Mouse (Mus musculus): ENCODE measurements at regions not wholly inside any gene's neighbourhood (a gene's known extent, or its start where the extent isn't known, plus 50 kb on each side); places are given as distances from the start of the nearest gene placed in this dataset.
A peak's percentile ranks its signal among the peaks of the same experiment; 100 is the strongest.

- Histone ChIP-seq H3K4me1 (replicated peaks) (no peaks in the 10 kb centered on the region), H3K36me3 (replicated peaks) (no peaks in the 10 kb centered on the region), H3K9me3 (replicated peaks) (no peaks in the 10 kb centered on the region), H3K4me2 (no peak overlapping the region), H3K9ac (no peak overlapping the region), H3K27ac (replicated peaks) (no peak overlapping the region), H3K4me3 (replicated peaks) (no peak overlapping the region), H3K27me3 (no peaks in the 10 kb centered on the region)
- no peak for ATAC-seq (ENCODE audit: insufficient read depth)
- 38% methylated on average over 3 of the region's 3 CpGs for WGBS (ENCODE audit: insufficient replicate concordance)
These were observed 171.1 kb upstream of the Hmga2 start for GRCm38 (mm10) chr10:120647323-120647722.

GRCm38 (mm10) chr10:120646862-120647311 is 170.6 kb upstream of the Hmga2 start:
- no peak overlapping the region for H3K4me3 ChIP-seq (replicated peaks)
- no peak for ATAC-seq (ENCODE audit: insufficient read depth)

GRCm38 (mm10) chr10:120640847-120641246 is 164.6 kb upstream of the Hmga2 start:
- Histone ChIP-seq H3K4me3 (replicated peaks) (no peak overlapping the region), H3K4me1 (replicated peaks) (no peaks in the 10 kb centered on the region), H3K9ac (no peak overlapping the region), H3K9me3 (replicated peaks) (no peaks in the 10 kb centered on the region), H3K27me3 (no peaks in the 10 kb centered on the region), H3K27ac (replicated peaks) (no peak overlapping the region), H3K36me3 (replicated peaks) (no peaks in the 10 kb centered on the region), H3K4me2 (no peak overlapping the region)
- no peak for ATAC-seq (ENCODE audit: insufficient read depth)
- WGBS (ENCODE audit: insufficient replicate concordance) = 26% methylated on average over 5 of the region's 5 CpGs

More at GRCm38 (mm10) chr10:120646862-120647311, 170.6 kb upstream of the Hmga2 start:
- Histone ChIP-seq H3K4me1 (replicated peaks) (no peaks in the 10 kb centered on the region), H3K9ac (no peak overlapping the region), H3K27ac (replicated peaks) (no peak overlapping the region), H3K36me3 (replicated peaks) (no peaks in the 10 kb centered on the region), H3K27me3 (no peaks in the 10 kb centered on the region), H3K4me2 (0 out of 2 replicates have a peak overlapping the region, but pooled peaks have one; percentile 1), H3K9me3 (replicated peaks) (no peaks in the 10 kb centered on the region)
- WGBS (ENCODE audit: insufficient replicate concordance) = 28% methylated on average over 14 of the region's 14 CpGs

GRCm38 (mm10) chr10:120638316-120638715 is 162.0 kb upstream of the Hmga2 start:
- no peak overlapping the region for H3K4me2 ChIP-seq
- 44% methylated on average over 4 of the region's 4 CpGs for WGBS (ENCODE audit: insufficient replicate concordance)
- H3K4me1 ChIP-seq (replicated peaks) = no peaks in the 10 kb centered on the region
- no peak for ATAC-seq (ENCODE audit: insufficient read depth)
- H3K9me3 ChIP-seq (replicated peaks) = no peaks in the 10 kb centered on the region
- H3K27ac ChIP-seq (replicated peaks) = no peak overlapping the region
- no peaks in the 10 kb centered on the region for H3K36me3 ChIP-seq (replicated peaks)
- H3K27me3 ChIP-seq = no peaks in the 10 kb centered on the region
- no peak overlapping the region for H3K9ac ChIP-seq
- H3K4me3 ChIP-seq (replicated peaks) = no peak overlapping the region

GRCm38 (mm10) chr10:120635818-120636543 is 159.7 kb upstream of the Hmga2 start:
- WGBS (ENCODE audit: insufficient replicate concordance) = 37% methylated on average over 21 of the region's 21 CpGs
- no peaks in the 10 kb centered on the region for H3K27me3 ChIP-seq
- ATAC-seq (ENCODE audit: insufficient read depth) = no peak
- H3K9me3 ChIP-seq (replicated peaks) = no peaks in the 10 kb centered on the region
- no peak overlapping the region for H3K9ac ChIP-seq
- no peak overlapping the region for H3K27ac ChIP-seq (replicated peaks)
- no peak overlapping the region for H3K4me2 ChIP-seq
- no peaks in the 10 kb centered on the region for H3K36me3 ChIP-seq (replicated peaks)
- no peaks in the 10 kb centered on the region for H3K4me1 ChIP-seq (replicated peaks)
- H3K4me3 ChIP-seq (replicated peaks) = no peak overlapping the region

- no peak for ATAC-seq (ENCODE audit: insufficient read depth)
- no peaks in the 10 kb centered on the region for H3K4me1 ChIP-seq (replicated peaks)
- no peak overlapping the region for H3K4me3 ChIP-seq (replicated peaks)
- no peaks in the 10 kb centered on the region for H3K36me3 ChIP-seq (replicated peaks)
- H3K4me2 ChIP-seq = no peak overlapping the region
- no peak overlapping the region for H3K9ac ChIP-seq
- H3K27me3 ChIP-seq = no peaks in the 10 kb centered on the region
- 65% methylated on average over 5 of the region's 5 CpGs for WGBS (ENCODE audit: insufficient replicate concordance)
- no peak overlapping the region for H3K27ac ChIP-seq (replicated peaks)
- H3K9me3 ChIP-seq (replicated peaks) = no peaks in the 10 kb centered on the region
These were observed 158.9 kb upstream of the Hmga2 start for GRCm38 (mm10) chr10:120635194-120635593.

GRCm38 (mm10) chr10:120632071-120632470 is 155.8 kb upstream of the Hmga2 start:
- ATAC-seq (ENCODE audit: insufficient read depth) = no peak
- Histone ChIP-seq H3K4me3 (replicated peaks) (no peak overlapping the region), H3K36me3 (replicated peaks) (no peaks in the 10 kb centered on the region), H3K4me1 (replicated peaks) (no peaks in the 10 kb centered on the region), H3K9ac (no peak overlapping the region), H3K27ac (replicated peaks) (no peak overlapping the region), H3K9me3 (replicated peaks) (no peaks in the 10 kb centered on the region), H3K27me3 (no peaks in the 10 kb centered on the region), H3K4me2 (no peak overlapping the region)
- WGBS (ENCODE audit: insufficient replicate concordance) = 39% methylated on average over 2 of the region's 2 CpGs

- Histone ChIP-seq H3K36me3 (replicated peaks) (no peaks in the 10 kb centered on the region), H3K27ac (replicated peaks) (no peak overlapping the region), H3K27me3 (no peaks in the 10 kb centered on the region), H3K4me2 (no peak overlapping the region), H3K9me3 (replicated peaks) (no peaks in the 10 kb centered on the region), H3K9ac (no peak overlapping the region), H3K4me3 (replicated peaks) (no peak overlapping the region), H3K4me1 (replicated peaks) (no peaks in the 10 kb centered on the region)
- ATAC-seq (ENCODE audit: insufficient read depth) = no peak
- 46% methylated on average over 5 of the region's 5 CpGs for WGBS (ENCODE audit: insufficient replicate concordance)
These were observed 151.8 kb upstream of the Hmga2 start for GRCm38 (mm10) chr10:120628066-120628465.

GRCm38 (mm10) chr10:120625474-120625873 is 149.2 kb upstream of the Hmga2 start:
- Histone ChIP-seq H3K4me2 (no peak overlapping the region), H3K27ac (replicated peaks) (no peak overlapping the region), H3K27me3 (no peaks in the 10 kb centered on the region), H3K9ac (no peak overlapping the region), H3K36me3 (replicated peaks) (no peaks in the 10 kb centered on the region), H3K4me1 (replicated peaks) (no peaks in the 10 kb centered on the region), H3K9me3 (replicated peaks) (no peaks in the 10 kb centered on the region), H3K4me3 (replicated peaks) (no peak overlapping the region)
- WGBS (ENCODE audit: insufficient replicate concordance) = 30% methylated on average over 5 of the region's 5 CpGs
- no peak for ATAC-seq (ENCODE audit: insufficient read depth)

- Histone ChIP-seq H3K4me1 (replicated peaks) (no peaks in the 10 kb centered on the region), H3K27ac (replicated peaks) (no peak overlapping the region), H3K4me2 (no peak overlapping the region), H3K9me3 (replicated peaks) (no peaks in the 10 kb centered on the region), H3K27me3 (no peaks in the 10 kb centered on the region), H3K9ac (no peak overlapping the region), H3K36me3 (replicated peaks) (no peaks in the 10 kb centered on the region), H3K4me3 (replicated peaks) (no peak overlapping the region)
- ATAC-seq (ENCODE audit: insufficient read depth) = no peak
- WGBS (ENCODE audit: insufficient replicate concordance) = 58% methylated on average over 10 of the region's 10 CpGs
These were observed 148.1 kb upstream of the Hmga2 start for GRCm38 (mm10) chr10:120624203-120624942.

- no peaks in the 10 kb centered on the region for H3K4me1 ChIP-seq (replicated peaks)
- WGBS (ENCODE audit: insufficient replicate concordance) = 20% methylated on average over 5 of the region's 5 CpGs
These were observed 140.2 kb upstream of the Hmga2 start for GRCm38 (mm10) chr10:120616406-120617015.

More at GRCm38 (mm10) chr10:120616406-120617015, 140.2 kb upstream of the Hmga2 start:
- H3K27me3 ChIP-seq = no peaks in the 10 kb centered on the region
- no peak overlapping the region for H3K27ac ChIP-seq (replicated peaks)
- H3K36me3 ChIP-seq (replicated peaks) = no peaks in the 10 kb centered on the region
- ATAC-seq (ENCODE audit: insufficient read depth) = no peak
- no peaks in the 10 kb centered on the region for H3K9me3 ChIP-seq (replicated peaks)
- no peak overlapping the region for H3K4me3 ChIP-seq (replicated peaks)
- H3K4me2 ChIP-seq = no peak overlapping the region
- no peak overlapping the region for H3K9ac ChIP-seq

Measured in liver, embryonic 15.5 days (tissue).